Mouse (Mus musculus): ENCODE data around the gene Gm3404. TPM values are rescaled to one million over a fixed set of nuclear protein-coding genes. Genes with fewer than 3 reads are reported as not detected.
"Not testable (repeated sequence)": the region's sequence is repeated elsewhere in the genome, so short reads cannot be mapped to it uniquely, and the experiment has no call there.

The Gm3404 gene
- not detected for total RNA-seq (2021)

- DNase-seq (ENCODE audit: low spot score); intact Hi-C loops (cut with DNase I): not testable (repeated sequence)
Measured at GRCm38 (mm10) chr5:146525501-146525900, at the start of gene Gm3404. Gene Gm3404 (plus strand): TSS chr5:146525801.

DNA sequence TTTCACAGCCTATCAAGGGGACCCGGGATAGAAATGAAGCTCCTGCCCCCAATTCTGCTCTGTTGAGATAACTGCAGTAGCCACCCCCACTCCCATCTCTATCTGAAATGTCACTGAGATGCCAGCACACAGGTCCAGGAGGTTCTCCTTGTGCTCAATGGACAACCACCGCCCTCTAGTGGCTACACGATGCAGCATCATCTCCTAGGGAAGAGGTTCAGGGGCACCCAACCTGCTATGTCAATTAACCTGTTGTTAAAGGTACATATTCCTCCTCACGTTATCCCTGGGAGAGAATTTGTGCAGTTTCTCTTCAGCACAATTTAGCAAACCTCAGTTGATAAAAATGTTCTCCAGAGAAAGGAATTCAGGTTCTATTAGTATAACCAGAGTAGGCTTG, 46.0 kb upstream of the Gm3404 start:
- not testable (repeated sequence) for DNase-seq (ENCODE audit: low spot score)
- intact Hi-C loops (cut with DNase I): loop anchor here (5.0 kb wide), 1 partner anchor 142 kb away; no protein-coding TSS in a partner anchor

DNA sequence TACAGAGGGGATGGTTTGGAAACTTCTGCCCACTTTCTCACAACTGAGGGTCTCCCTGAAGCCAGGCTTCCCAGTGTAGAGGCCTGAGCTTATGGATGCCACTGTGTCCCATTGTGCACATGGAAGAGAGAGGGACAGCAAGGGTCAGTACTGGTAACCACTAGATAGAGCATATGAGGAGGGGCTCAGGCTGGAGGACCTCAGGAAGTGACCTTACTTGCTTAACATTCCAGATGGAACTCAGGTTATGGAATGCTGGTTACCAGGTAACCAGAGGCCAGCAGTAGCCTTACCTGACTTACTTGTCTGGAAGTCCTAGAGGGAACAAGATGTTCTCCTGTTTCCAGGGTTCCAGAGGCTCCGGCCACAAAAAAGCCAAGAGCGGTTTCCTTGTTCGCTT, 43.9 kb upstream of the Gm3404 start, which contains the start of gene Gm6408:
Gene Gm6408 (plus strand): TSS at position 301 of the 400 bp plus-strand sequence.
- intact Hi-C loops (cut with DNase I); DNase-seq (ENCODE audit: low spot score): not testable (repeated sequence)

DNA sequence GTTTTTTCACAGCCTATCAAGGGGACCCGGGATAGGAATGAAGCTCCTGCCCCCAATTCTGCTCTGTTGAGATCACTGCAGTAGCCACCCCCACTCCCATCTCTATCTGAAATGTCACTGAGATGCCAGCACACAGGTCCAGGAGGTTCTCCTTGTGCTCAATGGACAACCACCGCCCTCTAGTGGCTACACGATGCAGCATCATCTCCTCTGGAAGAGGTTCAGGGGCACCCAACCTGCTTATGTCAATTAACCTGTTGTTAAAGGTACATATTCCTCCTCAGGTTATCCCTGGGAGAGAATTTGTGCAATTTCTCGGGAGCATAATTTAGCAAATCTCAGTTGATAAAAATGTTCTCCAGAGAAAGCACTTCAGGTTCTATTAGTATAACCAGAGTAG, 36.6 kb upstream of the Gm3404 start:
- intact Hi-C loops (cut with DNase I); DNase-seq (ENCODE audit: low spot score): not testable (repeated sequence)

GRCm38 (mm10) chr5:146491063-146491462, 34.5 kb upstream of the Gm3404 start, which contains the start of gene Gm6370:
Gene Gm6370 (plus strand): TSS chr5:146491363.
- DNase-seq (ENCODE audit: low spot score); intact Hi-C loops (cut with DNase I): not testable (repeated sequence)

DNA sequence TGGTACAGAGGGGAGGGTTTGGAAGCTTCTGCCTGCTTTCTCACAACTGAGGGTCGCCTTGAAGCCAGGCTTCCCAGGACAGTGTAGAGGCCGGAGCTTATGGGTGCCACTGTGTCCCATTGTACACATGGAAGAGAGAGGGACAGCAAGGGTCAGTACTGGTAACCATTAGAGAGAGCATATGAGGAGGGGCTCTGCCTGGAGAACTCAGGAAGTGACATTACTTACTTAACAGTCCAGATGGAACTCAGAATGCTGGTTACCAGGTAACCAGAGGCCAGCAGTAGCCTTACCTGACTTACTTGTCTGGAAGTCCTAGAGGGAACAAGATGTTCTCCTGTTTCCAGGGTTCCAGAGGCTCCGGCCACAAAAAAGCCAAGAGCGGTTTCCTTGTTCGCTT, 23.5 kb upstream of the Gm3404 start, which contains the start of gene 4930449I24Rik:
Gene 4930449I24Rik (plus strand): TSS at position 301 of the 400 bp plus-strand sequence.
- intact Hi-C loops (cut with DNase I); DNase-seq (ENCODE audit: low spot score): not testable (repeated sequence)

DNA sequence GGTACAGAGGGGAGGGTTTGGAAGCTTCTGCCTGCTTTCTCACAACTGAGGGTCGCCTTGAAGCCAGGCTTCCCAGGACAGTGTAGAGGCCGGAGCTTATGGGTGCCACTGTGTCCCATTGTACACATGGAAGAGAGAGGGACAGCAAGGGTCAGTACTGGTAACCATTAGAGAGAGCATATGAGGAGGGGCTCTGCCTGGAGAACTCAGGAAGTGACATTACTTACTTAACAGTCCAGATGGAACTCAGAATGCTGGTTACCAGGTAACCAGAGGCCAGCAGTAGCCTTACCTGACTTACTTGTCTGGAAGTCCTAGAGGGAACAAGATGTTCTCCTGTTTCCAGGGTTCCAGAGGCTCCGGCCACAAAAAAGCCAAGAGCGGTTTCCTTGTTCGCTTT, 11.8 kb upstream of the Gm3404 start, which contains the start of gene Gm3402:
Gene Gm3402 (plus strand): TSS at position 301 of the 400 bp plus-strand sequence.
- intact Hi-C loops (cut with DNase I); DNase-seq (ENCODE audit: low spot score): not testable (repeated sequence)

DNA sequence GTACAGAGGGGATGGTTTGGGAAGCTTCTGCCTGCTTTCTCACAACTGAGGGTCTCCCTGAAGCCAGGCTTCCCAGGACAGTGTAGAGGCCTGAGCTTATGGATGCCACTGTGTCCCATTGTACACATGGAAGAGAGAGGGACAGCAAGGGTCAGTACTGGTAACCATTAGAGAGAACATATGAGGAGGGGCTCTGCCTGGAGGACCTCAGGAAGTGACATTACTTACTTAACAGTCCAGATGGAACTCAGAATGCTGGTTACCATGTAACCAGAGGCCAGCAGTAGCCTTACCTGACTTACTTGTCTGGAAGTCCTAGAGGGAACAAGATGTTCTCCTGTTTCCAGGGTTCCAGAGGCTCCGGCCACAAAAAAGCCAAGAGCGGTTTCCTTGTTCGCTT, 11.7 kb downstream of the Gm3404 start, which contains the start of gene Gm3409:
Gene Gm3409 (plus strand): TSS at position 301 of the 400 bp plus-strand sequence.
- not testable (repeated sequence) for DNase-seq (ENCODE audit: low spot score)

GRCm38 (mm10) chr5:146555836-146556235, 30.2 kb downstream of the Gm3404 start, which contains the start of gene Gm3415:
Gene Gm3415 (plus strand): TSS chr5:146556136.
- intact Hi-C loops (cut with DNase I); DNase-seq (ENCODE audit: low spot score): not testable (repeated sequence)

More for the DNA sequence above, 11.7 kb downstream of the Gm3404 start, which contains the start of gene Gm3409:
- intact Hi-C loops (cut with DNase I): not testable (repeated sequence)

GRCm38 (mm10) chr5:146564259-146564658, 38.7 kb downstream of the Gm3404 start:
- intact Hi-C loops (cut with DNase I): no loop called here

DNA sequence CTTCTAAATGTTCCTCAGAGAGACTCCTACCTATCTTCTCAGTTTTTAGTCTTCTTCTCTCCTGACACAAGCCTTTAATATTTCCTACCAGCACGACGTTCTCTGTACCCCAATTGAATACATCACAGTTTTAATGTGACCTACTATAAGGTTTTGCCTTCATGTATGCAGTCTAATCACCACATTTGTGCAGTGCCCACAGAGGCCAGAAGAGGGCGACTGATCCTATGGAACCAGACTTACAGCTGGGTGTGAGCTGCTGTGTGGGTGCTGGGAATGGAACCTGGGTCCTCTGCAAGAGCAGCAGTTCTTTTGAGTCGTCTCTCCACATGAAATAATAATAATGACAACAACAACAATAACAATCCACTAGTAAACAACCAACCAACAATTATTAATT, 41.5 kb downstream of the Gm3404 start:
- intact Hi-C loops (cut with DNase I): no loop called here
- no peak for DNase-seq (ENCODE audit: low spot score)

More at GRCm38 (mm10) chr5:146564259-146564658, 38.7 kb downstream of the Gm3404 start:
- no peak for DNase-seq (ENCODE audit: low spot score)

GRCm38 (mm10) chr5:146570179-146570578, 44.6 kb downstream of the Gm3404 start:
- DNase-seq (ENCODE audit: low spot score); intact Hi-C loops (cut with DNase I): not testable (repeated sequence)

GRCm38 (mm10) chr5:146571830-146572734, 46.5 kb downstream of the Gm3404 start:
- intact Hi-C loops (cut with DNase I); DNase-seq (ENCODE audit: low spot score): not testable (repeated sequence)

GRCm38 (mm10) chr5:146572735-146573042, 47.1 kb downstream of the Gm3404 start:
- intact Hi-C loops (cut with DNase I): not testable (repeated sequence)

GRCm38 (mm10) chr5:146576668-146577067, 51.1 kb downstream of the Gm3404 start:
- intact Hi-C loops (cut with DNase I): no loop called here
- no peak for DNase-seq (ENCODE audit: low spot score)

More at GRCm38 (mm10) chr5:146572735-146573042, 47.1 kb downstream of the Gm3404 start:
- not testable (repeated sequence) for DNase-seq (ENCODE audit: low spot score)

Other genes with a start within 250 kb of the Gm3404 start
- gene Wasf3, start 140.8 kb upstream of the Gm3404 start, total RNA-seq (2021): under 1 TPM; 0.44 to 0.48 TPM
- gene Gm6408, start 43.8 kb upstream of the Gm3404 start, total RNA-seq (2021): not detected
- not detected for gene Gm6370, start 34.4 kb upstream of the Gm3404 start, total RNA-seq (2021)
- gene 4930449I24Rik, start 23.4 kb upstream of the Gm3404 start, total RNA-seq (2021): not detected
- gene Gm3402, start 11.7 kb upstream of the Gm3404 start, total RNA-seq (2021): not detected
- not detected for gene Gm3409, start 11.8 kb downstream of the Gm3404 start, total RNA-seq (2021)
- gene Gm3415, start 30.3 kb downstream of the Gm3404 start, total RNA-seq (2021): not detected
- under 1 TPM in 1 of 2 experiments, not detected in 1; 0.11 TPM for gene Gpr12, start 59.4 kb downstream of the Gm3404 start, total RNA-seq (2021)

All from heart, postnatal 25 days (tissue).